Mouse (Mus musculus) cortical plate, adult 2 months (tissue): ENCODE measurements at regions not wholly inside any gene's neighbourhood (a gene's known extent, or its start where the extent isn't known, plus 50 kb on each side); places are given as distances from the start of the nearest gene placed in this dataset.

Experiments used
- CTCF ChIP-seq: fragments of 200-500 bp; IDR thresholded peaks from 2 replicates; pipeline ENCODE4 v1.5.1; 2011; ENCODE audit warnings: mild to moderate bottlenecking, control low read depth, low read length; ENCODE audit not compliant: insufficient read depth; ENCODE audit errors: extremely low read depth
- POLR2A ChIP-seq: fragments of 200-500 bp; IDR thresholded peaks from 2 replicates; pipeline ENCODE4 v1.6.1; 2011; ENCODE audit warnings: mild to moderate bottlenecking, low read length, control low read depth; ENCODE audit not compliant: insufficient read depth; ENCODE audit errors: extremely low read depth

DNA sequence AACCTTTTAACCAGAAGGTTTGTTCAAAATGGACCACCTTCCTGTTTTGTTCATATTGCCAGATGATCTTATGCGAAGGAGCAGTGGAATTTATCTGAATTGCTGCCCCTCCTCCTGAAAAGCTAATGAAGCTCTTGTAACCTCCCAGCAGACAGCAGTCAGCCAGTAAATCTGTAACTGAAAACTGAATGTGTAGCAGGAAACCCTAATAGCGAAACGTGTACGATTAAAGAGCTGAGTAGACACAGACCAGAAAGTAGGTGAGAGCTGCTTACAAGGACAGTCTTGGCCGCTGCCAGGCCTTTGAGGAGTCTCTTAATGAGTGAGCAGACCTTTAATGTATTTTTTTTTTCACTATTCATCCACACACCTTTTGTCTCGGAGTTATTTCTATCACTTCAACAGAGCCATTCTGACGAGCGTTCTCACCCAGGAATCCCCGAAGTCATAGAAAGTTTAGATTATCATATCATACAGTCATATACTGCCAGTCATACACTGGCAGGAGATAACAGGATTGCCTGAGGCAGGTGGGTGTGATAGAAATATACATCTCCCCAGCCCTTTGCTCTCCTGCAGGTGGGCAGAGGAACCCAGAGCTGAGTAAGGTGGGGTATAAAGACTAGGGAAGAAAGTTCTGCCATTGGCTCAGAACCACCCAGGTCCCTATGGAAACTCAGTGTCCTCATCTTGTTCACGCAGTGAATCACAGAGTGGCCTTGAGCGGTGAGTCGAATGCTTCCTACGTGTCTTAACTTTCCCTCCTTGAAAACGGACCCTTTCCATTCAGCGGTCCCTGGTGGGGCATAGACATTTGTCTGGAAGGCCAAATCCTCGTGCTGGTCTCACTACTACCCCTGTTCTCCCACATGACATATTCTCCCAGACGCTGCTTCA, 72.4 kb upstream of the Prep start:
- TF ChIP-seq CTCF, result no peak
- TF ChIP-seq POLR2A, result no peak
